Mouse (Mus musculus): Measurements from ENCODE around the gene Rabepk.
A peak's percentile ranks its signal among the peaks of the same experiment; 100 is the strongest.
"Not testable (repeated sequence)": the region's sequence is repeated elsewhere in the genome, so short reads cannot be mapped to it uniquely, and the experiment has no call there.

Gene Rabepk

DNA sequence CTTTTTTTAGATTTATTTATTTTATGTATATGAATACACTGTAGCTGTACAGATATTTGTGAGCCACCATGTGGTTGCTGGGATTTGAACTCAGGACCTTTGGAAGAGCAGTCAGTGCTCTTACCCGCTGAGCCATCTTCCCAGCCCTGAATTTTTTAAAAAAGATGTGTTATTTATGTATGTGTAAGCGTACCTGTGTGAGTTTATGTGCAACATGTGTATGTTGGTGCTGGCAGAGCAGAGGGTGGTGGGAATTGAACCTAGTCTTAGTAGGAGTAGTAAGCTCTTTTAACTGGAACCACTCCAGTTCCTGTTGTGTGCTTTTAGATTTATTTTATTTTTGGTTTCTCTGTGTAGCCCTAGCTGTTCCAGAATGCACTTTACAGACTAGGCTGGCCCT lies 4.5 kb upstream of the Rabepk start:
- no peak for DNase-seq (ENCODE audit: low spot score)

DNA sequence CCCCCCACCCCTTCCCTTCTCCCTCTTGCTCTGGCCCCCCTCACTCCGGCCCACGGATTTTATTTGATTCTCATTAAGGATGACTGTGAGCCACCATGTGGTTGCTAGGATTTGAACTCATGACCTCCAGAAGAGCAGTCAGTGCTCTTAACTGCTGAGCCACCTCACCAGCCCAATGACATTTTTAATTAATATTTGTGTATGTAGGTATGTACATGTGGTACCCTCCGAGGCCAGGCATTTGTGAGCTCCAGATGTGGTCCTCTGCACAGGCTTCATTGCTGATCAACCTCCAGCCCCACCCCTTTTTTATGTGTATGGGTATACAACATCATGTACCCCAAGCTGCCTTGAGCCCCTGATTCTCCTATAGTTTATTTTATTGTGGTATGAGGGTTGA lies 4.0 kb upstream of the Rabepk start:
- no peak for DNase-seq (ENCODE audit: low spot score)

DNA sequence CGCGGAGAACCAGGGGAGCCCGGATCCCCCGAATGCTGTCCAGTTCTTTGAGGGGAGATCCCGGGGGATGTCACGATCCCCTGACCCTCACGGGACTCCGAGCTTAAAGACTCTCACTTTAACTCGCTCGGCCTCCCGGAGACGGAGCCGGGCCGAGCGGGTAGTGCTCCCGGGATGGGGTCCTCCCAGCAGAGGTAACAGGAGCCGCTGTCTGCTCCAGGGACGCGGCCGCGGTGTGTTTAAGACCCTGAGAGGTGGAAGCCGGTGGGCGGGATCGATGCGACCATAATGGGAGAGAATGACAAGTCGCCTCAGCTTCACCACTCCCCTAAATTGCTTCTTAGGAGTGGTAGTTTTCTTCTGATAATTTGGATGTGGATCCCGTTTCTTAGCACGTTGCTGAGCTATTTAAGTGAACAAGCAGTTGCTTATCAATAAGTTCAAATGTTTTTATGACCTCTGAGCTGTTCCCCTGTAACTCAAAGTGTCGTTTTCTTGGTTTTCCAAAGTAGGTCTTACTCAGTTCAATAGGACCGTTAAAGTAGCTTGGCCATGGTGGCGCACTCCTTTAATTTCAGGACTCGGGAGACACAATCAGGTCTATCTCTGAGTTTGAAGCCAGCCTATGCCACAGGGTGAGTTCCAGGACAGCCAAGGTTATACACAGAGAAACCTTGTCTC lies 3.0 kb upstream of the Rabepk start:
- not testable (repeated sequence) for DNase-seq (ENCODE audit: low spot score)

DNA sequence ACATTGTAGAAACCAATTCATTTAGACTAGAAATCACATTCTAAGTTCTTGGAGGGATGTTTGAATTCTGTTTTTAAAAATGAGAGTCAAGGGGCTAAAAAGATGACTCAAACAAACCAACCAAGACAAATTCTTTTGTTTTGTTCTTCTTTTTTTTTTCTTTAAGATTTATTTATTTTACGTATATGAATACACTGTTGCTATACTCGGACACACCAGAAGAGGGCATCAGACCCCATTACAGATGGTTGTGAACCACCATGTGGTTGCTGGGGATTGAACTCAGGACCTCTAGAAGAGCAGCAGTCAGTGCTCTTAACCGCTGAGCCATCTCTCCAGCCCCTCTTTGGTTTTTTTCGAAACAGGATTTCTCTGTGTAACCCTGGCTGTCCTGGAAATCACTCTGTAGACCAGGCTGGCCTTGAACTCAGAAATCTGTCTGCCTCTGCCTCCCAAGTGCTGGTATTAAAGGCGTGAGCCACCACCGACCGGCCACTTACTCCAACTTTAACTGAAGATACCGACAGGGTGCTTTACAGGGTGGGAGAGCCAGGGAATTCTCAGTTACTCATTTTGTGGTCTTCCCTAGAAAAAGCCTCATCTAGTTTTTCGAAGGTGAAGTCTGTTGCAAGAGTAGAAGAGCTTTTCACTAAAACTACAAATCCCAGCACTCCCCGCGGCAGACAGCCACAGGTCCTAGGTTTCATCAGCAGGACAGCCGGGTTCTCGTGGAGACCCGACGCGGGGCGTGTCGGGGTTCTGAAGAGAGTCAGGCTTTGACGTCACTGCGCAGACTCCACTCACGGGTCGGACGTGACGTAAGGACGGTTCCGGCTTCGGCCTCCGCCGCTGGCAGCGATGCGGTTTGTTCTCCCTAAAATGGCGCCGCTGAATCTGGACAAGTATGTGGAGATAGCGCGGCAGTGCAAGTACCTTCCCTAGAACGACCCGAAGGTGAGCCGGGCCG lies 2.1 kb upstream of the Rabepk start:
- peak; percentile 97 for DNase-seq (ENCODE audit: low spot score)

DNA sequence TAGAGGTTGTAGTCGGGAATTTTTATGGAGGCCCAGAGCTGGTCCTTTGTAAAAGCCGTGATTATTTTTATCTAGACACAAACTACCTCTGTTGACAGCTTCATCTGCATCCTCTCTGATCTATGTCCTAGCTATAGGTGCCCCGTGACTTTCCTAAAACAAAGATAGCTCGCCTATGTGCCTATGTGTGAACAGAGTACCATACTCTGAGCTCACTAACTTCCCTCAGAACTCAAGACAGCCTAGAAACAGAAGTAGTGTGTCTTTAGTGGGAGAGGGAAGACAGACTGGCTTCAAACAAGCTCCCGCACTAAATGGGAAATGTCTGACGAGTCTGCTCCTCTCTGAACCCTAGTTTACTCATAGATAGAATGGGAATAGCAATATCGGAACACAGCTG lies 659 bp upstream of the Rabepk start:
- DNase-seq (ENCODE audit: low spot score) = no peak

DNA sequence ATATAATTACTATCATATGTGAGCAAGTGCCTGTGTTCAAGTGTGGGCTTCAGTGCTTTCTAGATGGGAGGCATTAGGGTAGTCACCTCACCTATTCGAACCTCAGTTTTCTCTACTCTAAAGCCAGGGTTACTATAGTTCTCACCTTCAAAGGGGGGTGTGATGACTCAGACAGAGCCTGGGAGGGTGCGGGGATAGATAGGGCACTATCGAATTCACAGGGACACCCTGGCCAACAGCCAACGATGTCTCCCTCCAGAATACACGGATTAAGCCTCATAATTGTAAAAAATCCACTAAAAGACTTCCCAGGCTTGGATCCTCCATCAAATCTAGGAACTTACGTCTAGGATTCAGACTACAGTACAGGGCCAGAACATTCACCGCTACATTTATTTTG lies 4.3 kb downstream of the Rabepk start:
- no peak for DNase-seq (ENCODE audit: low spot score)

DNA sequence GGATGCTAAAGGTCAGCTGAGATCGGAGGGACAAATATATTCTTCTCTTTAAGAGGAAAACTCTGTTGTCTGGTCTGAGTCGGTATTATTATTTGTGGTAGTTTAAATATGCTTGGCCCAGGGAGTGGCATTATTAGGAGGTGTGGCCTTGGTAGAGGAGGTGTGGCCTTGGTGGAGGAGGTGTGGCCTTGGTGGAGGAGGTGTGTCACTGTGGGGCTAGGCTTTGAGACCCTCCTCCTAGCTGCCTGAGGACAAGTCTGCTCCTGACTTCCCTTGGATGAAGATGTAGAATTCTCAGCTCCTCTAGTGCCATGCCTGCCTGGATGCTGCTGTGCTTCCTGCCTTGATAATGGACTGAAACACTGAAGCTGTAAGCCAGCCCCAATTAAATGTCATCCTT lies 5.2 kb downstream of the Rabepk start:
- DNase-seq (ENCODE audit: low spot score) = no peak

DNA sequence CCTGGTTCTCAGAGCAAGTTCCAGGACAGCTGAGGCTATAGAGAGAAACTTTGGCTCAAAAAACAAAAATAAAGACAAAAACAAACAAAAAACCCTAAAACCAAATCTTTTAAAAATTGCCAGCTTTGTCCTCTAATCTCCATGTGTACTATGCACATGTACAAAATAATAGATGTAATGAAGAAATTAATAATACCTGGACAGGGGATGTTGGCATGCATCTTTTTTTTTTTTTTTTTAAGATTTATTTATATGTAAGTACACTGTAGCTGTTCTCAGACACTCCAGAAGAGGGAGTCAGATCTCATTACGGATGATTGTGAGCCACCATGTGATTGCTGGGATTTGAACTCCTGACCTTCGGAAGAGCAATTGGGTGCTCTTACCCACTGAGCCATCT lies 7.2 kb downstream of the Rabepk start:
- not testable (repeated sequence) for DNase-seq (ENCODE audit: low spot score)

DNA sequence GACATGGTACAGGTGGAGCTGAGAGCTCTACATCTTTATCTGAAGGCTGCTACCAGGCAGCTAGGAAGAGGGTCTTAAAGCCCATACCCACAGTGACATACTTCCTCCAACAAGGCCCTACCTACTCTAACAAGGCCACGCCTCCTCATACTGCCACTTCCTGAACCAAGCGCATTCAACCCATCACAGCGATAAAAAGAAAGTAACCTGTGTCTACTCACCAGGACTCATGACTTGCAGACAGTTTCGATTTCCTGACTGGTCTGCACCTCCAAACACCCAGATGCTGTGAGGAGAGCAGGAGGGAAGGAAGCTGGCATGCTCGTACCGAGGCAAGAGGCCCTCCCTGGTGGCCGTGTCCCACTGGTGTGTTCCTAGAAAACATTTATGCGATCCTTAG lies 9.4 kb downstream of the Rabepk start:
- DNase-seq (ENCODE audit: low spot score) = no peak

DNA sequence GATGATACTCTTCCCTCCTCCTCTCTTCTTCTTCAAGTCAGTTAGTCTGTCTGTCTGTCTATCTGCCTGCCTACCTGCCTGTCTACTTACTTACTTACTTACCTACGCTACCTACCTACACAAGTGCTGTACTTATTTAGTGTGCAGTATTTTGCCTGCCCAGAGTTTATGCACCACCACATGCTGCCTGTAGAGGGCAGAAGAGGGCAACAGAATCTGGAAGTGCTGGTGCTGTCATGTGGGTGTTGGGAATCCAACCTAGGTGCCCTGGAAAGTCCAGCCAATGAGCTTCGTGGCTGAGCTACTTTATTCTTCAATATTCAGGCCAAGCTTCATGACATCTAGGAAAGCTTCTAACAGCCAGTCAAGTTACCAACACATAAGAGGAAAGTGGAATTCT lies 15.6 kb downstream of the Rabepk start:
- no peak for DNase-seq (ENCODE audit: low spot score)

DNA sequence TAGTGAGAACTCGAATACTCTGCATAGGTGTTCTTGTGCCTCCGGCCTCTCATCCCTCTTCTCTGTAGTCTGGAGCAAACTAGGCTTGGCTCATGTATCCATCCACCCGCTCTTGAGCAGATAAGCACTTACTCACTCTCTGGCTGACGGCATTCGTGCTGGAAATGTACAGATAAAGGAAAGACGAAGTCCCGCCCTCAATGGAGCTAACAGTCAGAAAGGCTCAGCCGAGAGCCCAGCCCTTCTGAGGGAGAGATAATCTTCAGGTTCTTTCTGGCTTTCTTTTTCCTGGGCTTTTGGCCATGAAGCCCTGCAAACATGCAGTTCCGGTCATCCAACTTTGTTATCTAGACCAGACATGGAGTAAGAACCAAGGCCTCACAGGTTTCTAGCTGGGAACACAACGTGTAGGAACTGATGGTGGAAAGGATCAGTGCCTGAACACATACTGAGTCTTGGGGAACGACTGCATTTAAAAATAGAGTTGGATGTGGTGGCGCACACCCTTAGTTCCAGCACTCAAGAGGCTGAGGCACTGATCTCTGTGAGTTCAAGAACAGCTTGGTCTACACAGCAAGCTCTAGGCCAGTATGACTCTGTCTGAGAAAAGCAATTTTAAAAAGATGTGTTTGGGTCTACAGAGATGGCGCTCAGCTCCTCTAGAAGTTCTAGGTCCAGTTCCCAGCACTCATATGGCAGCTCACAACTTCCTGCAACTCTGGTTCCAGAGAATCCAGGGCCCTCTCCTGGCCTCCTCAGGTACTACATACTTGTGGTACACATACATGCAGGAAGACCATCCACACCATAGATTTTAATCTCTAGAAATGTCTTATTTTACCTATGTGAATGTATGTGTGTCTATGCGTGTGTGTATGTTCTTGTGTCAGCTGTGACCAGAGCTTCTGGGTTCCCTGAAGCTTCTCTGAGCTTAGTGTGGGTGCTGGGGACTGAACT lies 16.4 kb downstream of the Rabepk start:
- DNase-seq (ENCODE audit: low spot score) = no peak

DNA sequence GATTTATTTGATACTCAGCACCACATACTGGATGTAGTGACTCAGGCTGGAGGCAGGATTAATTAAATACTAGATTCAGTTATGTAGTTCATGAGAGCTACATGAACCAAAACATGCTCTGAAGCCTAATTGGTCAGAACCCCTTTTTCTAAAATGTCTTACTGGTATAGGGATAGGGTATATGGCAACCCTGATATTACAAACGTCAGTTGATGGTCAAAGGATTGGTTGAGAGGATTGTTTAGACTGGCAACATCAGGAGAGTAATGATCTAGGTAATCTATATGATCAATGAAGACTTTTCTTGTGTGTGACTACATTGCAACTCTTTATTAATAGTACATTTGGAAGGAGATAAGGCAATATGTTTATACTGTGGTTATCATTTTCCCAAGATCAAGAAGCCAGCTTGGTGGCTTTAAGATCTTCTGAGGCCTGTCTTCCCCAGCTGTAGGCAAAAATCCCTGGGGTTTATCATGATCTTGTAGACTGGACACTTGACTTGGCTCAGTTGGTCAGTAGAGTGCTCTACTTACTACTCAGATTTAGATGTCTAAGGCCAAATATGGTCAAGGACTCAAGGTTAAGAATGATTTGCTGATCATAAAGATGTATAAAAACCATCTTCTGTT lies 22.4 kb downstream of the Rabepk start:
- DNase-seq (ENCODE audit: low spot score) = no peak

DNA sequence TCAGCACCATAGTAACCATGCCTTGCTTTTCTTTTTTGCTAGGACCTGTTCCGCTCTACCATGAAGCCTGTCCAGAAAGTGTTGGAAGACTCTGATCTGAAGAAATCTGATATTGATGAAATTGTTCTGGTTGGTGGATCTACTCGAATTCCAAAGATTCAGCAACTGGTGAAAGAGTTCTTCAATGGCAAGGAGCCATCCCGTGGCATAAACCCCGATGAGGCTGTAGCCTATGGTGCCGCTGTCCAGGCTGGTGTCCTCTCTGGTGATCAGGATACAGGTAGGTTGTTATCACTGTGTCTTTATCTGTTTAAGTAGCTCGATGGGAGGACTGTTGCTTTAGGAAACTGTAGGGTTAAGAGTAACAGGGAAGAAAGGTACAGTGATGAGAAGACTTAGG lies 25.2 kb downstream of the Rabepk start:
- no peak for DNase-seq (ENCODE audit: low spot score)

DNA sequence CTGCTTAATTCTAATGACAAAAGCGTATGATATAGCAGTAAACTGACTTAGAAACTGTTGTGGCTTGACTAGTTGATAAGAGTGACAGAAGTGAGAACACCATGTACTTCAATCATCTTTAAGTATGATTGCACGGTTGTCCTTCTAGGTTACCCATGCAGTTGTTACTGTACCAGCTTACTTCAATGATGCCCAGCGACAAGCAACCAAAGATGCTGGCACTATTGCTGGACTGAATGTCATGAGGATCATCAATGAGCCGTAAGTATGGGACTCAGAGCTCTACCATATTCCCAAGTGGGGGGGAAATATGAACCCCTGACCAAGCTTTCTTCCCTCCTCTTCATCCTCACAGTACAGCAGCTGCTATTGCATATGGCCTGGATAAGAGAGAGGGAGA lies 26.0 kb downstream of the Rabepk start:
- DNase-seq (ENCODE audit: low spot score) = no peak

DNA sequence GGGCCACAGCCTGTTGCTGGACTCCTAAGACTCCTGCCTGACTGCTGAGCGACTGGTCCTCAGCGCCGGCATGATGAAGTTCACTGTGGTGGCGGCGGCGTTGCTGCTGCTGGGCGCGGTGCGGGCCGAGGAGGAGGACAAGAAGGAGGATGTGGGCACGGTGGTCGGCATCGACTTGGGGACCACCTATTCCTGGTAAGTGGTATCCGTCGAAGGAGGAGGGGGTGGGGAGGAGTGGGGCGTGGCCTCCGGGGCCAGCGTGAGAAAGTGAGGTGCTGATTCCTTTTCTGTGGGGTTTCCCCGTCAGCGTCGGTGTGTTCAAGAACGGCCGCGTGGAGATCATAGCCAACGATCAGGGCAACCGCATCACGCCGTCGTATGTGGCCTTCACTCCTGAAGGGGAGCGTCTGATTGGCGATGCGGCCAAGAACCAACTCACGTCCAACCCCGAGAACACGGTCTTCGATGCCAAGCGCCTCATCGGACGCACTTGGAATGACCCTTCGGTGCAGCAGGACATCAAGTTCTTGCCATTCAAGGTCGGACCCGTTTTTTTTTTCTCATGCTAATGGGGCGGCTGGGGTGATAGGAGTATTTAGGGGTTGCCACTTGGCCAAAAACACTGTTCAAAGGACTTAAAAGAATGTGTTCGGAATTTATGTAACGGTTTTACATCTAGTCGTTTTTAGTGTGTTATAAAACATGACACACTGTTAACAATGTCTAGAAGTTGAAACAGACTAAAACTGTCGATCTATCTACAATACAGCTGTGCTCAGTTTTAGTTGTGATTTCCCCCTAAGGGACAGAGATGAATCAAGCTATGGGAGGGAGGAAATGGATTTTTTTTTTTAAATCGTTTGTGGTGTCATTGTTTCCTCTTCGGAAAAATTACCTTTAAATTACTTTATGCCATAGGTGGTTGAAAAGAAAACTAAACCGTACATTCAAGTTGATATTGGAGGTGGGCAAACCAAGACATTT lies 27.2 kb downstream of the Rabepk start:
- DNase-seq (ENCODE audit: low spot score) = no peak

DNA sequence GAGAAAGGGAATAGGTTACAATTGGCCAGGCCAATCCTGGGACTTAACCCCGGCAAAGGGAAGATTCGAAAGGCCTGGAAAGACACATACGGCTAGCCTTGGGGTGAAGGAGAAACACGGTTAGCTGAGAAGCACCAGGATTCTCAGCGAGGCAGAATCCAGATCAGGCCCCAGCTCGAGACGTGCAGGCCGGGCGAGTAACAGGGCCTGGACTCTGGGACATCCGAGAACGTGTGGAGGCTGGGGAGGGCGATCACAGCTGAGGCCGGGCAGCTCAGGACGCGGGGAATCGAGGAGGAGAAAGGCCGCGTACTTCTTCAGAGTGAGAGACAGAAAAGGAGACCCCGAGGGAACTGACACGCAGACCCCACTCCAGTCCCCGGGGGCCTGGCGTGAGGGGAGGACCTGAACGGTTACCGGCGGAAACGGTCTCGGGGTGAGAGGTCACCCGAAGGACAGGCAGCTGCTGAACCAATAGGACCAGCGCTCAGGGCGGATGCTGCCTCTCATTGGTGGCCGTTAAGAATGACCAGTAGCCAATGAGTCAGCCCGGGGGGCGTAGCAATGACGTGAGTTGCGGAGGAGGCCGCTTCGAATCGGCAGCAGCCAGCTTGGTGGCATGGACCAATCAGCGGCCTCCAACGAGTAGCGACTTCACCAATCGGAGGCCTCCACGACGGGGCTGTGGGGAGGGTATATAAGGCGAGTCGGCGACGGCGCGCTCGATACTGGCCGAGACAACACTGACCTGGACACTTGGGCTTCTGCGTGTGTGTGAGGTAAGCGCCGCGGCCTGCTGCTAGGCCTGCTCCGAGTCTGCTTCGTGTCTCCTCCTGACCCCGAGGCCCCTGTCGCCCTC lies 28.1 kb downstream of the Rabepk start, which contains the start of gene Hspa5:
TSS of gene Hspa5 (plus strand) at position 603 of the 859 bp plus-strand sequence.
- peak; percentile 99 for DNase-seq (ENCODE audit: low spot score)

DNA sequence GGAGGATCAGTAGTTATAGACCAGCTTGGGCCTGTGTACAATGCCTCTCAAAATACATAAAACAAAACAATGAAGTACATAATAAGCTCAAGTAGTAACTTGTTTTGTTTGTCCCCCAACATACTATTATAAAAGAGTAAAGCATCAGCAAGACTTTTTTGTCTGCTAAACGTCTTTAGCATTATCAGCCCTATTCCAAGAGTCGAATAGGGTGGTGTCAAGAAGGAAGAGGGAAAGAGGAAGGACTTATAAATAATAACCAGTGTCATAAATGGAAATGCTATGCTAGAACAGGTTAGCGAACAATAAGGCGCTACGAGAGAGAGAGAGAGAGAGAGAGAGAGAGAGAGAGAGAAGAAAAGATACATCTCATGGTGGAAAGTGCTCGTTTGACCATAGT lies 28.8 kb downstream of the Rabepk start:
- no peak for DNase-seq (ENCODE audit: low spot score)

DNA sequence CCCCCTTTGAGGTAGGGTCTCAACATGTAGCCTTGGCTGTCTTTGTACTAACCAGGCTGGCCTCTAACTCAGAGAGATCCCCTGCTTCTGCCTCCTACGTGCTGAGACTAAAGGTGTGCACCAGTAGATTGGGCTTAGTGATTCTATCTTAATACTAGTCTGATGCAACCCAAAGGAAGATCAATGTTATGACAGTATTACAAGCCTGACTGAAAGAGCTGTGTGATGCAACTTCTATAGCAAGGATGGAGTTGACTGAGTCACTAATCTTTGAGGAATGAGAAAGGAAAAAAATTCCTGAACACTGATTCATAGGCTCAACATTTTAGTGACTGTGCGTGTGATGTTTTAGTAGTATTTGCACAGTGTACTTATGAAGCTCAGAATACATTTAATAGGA lies 29.7 kb downstream of the Rabepk start:
- no peak for DNase-seq (ENCODE audit: low spot score)

DNA sequence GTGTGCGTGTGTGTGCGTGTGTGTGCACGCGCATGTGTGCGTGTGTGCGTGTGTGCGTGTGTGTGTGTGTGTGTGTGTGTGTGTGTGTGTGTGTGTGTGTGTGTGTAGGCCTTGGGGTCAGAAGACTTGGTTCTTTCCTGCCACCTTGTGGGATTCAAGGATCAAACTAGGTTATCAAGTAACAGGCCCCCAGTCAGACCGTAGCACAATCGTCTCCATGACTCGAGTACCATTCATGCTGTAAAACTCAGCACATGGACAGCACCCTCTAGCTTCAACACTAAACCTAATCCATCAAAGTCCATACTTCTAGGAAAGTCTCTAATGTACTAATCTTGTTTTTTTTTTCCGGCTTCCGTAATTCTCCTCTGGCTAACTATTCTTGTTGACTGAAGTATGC lies 34.9 kb downstream of the Rabepk start:
- no peak for DNase-seq (ENCODE audit: low spot score)

DNA sequence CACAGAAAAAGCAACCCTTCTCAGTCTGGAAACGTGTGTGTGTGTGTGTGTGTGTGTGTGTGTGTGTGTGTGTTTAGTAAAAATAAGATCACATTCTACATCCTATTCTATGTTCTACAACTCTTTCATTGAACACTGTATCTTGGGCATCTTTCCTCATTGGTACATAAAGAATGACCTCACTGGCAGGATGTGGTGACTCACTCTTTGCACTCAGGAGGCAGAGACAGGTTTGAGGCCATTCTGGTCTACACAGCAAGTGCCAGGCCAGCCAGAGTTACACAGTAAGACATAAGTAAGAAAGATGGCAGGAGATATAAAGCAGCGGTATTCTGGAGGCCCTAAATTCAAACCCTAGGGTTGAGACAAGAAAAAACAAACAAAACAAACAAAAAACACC lies 36.8 kb downstream of the Rabepk start:
- DNase-seq (ENCODE audit: low spot score) = no peak

Measured in layer of hippocampus, adult 9-10 months (tissue).